Mouse (Mus musculus): ENCODE measurements at regions not wholly inside any gene's neighbourhood (a gene's known extent, or its start where the extent isn't known, plus 50 kb on each side); places are given as distances from the start of the nearest gene placed in this dataset.
A peak's percentile ranks its signal among the peaks of the same experiment; 100 is the strongest.

GRCm38 (mm10) chr8:8168674-8169073 lies 492.4 kb downstream of the Efnb2 start:
- no peak for DNase-seq (ENCODE audit: low read depth)
- no peak for TF ChIP-seq CTCF (IDR thresholded peaks at IDR 0.05; ENCODE audit: borderline replicate concordance, extremely low read depth, insufficient read depth, insufficient read length)
- TF ChIP-seq POLR2A (IDR thresholded peaks at IDR 0.05; ENCODE audit: borderline replicate concordance, extremely low read depth, insufficient read depth, insufficient read length, poor library complexity, severe bottlenecking) = no peak

DNA sequence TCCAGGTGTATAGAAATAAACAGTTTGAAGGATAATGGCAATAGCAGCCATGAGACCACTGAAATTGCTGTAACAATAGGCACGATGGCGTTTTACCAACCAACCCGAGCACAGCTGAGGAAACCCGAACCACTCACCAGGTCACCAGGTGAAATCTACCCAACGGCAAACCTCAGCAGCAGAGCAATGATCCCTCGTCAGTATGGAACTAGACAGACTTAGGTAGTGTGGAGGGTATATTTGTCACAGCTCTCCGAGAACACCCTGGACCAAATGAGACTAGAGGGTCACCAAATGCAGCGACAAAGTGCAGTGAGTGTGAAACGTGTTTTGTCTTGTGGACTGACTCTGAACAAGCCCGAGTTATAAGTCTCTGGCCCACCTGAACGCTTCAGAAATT lies 492.8 kb downstream of the Efnb2 start:
- DNase-seq (ENCODE audit: low read depth) = no peak
- TF ChIP-seq POLR2A (IDR thresholded peaks at IDR 0.05; ENCODE audit: borderline replicate concordance, extremely low read depth, insufficient read depth, insufficient read length, poor library complexity, severe bottlenecking) = no peak
- no peak for TF ChIP-seq CTCF (IDR thresholded peaks at IDR 0.05; ENCODE audit: borderline replicate concordance, extremely low read depth, insufficient read depth, insufficient read length)

GRCm38 (mm10) chr8:8147527-8147926 lies 513.5 kb downstream of the Efnb2 start:
- no peak for TF ChIP-seq POLR2A (IDR thresholded peaks at IDR 0.05; ENCODE audit: borderline replicate concordance, extremely low read depth, insufficient read depth, insufficient read length, poor library complexity, severe bottlenecking)
- TF ChIP-seq CTCF (IDR thresholded peaks at IDR 0.05; ENCODE audit: borderline replicate concordance, extremely low read depth, insufficient read depth, insufficient read length) = peak; percentile 25; the same call in 1 of the 2 replicates
- DNase-seq (ENCODE audit: low read depth) = no peak

DNA sequence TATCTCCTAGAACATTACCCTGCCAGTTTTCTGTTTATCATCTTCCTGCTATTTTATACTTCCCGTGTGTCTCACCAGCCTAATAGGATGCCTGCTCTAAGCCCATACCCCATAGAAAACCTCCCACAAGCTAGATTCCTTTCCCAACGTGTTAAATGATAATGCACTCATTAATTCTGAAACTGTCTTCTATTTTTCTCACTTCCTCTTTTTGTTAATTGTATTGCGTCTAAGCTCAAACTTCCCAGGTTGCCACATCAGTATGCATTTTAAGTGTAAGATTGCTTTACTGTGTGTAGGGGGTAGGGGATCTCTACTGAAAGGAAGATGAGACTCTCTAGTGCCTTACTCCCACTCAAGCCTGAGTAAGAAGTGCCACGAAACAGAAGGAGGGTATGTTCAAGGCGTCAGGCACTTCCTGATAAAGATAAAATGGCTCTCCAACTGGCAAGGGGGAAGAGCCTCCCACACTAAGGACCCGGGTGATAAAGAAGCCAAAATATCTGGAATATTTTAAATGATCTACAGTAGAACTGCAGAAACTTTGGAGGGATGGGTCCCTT lies 518.0 kb downstream of the Efnb2 start:
- DNase-seq (ENCODE audit: low read depth) = no peak
- no peak for TF ChIP-seq CTCF (IDR thresholded peaks at IDR 0.05; ENCODE audit: borderline replicate concordance, extremely low read depth, insufficient read depth, insufficient read length)
- TF ChIP-seq POLR2A (IDR thresholded peaks at IDR 0.05; ENCODE audit: borderline replicate concordance, extremely low read depth, insufficient read depth, insufficient read length, poor library complexity, severe bottlenecking) = no peak

DNA sequence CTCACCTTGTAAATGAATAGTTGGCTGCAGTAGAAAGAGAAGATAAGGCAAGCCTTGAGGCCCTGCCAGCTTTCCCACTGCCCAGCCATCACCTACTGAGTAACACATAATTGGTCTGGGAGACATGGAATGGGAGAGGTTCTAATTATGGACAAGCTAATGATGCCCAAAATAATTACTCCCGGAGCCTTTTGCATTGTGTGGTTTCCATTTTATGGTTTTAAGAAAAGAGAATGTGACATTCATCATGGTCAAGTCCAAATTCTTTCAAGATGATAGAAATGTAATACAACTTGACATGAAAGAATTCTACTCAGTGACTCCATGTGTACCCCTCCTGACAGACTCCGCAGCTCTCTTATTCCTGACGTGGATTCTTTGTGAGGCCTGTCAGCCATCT lies 518.6 kb downstream of the Efnb2 start:
- TF ChIP-seq CTCF (IDR thresholded peaks at IDR 0.05; ENCODE audit: borderline replicate concordance, extremely low read depth, insufficient read depth, insufficient read length) (no peak), POLR2A (IDR thresholded peaks at IDR 0.05; ENCODE audit: borderline replicate concordance, extremely low read depth, insufficient read depth, insufficient read length, poor library complexity, severe bottlenecking) (no peak)
- DNase-seq (ENCODE audit: low read depth) = peak; percentile 40

DNA sequence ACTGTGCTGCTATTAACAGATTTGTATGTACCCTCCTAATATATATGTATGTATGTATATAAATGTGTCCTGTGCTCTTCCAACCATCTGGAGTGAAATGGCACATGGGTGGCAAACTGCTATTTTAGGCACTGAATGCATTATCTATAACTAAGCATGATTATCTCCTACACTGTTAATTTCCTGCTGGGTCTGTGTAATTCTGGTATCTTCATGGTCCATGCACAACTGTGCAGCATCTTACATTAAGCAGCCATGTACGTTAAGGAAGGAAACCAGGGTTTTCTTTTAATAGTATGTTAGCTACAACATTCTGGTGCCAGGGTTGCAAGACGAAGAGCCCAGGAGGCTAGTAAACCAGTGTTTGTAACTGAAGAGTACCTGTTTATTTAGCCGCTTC lies 521.3 kb downstream of the Efnb2 start:
- TF ChIP-seq CTCF (IDR thresholded peaks at IDR 0.05; ENCODE audit: borderline replicate concordance, extremely low read depth, insufficient read depth, insufficient read length) (no peak), POLR2A (IDR thresholded peaks at IDR 0.05; ENCODE audit: borderline replicate concordance, extremely low read depth, insufficient read depth, insufficient read length, poor library complexity, severe bottlenecking) (no peak)
- peak; percentile 48 for DNase-seq (ENCODE audit: low read depth)

DNA sequence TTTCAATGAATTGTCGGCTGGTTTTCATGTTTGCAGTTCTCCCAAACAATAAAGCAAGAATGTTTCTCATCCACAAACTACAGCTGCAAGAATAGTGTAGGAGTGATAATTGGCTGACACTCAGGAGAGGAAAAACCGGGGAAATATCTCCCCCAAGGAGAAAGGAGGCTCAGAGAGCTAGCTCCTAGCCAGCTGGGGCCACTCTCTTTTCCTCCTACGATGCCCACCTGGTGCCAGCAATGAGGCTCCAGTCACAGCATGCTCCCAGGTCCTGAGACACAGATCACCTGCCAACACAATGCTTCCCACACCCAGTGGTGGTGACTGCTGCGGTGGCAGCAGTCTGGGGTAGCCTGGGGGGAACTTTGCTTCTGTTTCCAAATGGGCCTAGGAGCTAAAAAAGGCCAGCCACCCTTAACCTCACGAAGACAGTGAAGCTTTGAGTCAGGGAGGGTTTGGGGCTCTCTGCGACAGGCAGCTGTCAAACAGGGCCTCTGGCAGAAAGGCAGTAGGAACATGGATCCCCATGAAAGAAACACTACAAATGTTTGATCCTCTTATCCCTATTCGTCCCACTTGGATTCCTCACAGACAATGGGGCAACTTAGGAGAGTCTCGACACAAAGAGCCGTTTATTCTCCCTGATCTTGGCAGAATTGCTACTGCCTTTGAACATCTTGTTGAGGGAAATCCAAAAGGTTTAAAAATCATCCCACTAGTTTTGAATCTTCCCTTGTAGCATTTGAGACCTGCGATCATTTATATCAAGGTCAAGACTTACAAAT lies 527.8 kb downstream of the Efnb2 start:
- DNase-seq (ENCODE audit: low read depth) = peak; percentile 52
- TF ChIP-seq POLR2A (IDR thresholded peaks at IDR 0.05; ENCODE audit: borderline replicate concordance, extremely low read depth, insufficient read depth, insufficient read length, poor library complexity, severe bottlenecking) (no peak), CTCF (IDR thresholded peaks at IDR 0.05; ENCODE audit: borderline replicate concordance, extremely low read depth, insufficient read depth, insufficient read length) (no peak)

DNA sequence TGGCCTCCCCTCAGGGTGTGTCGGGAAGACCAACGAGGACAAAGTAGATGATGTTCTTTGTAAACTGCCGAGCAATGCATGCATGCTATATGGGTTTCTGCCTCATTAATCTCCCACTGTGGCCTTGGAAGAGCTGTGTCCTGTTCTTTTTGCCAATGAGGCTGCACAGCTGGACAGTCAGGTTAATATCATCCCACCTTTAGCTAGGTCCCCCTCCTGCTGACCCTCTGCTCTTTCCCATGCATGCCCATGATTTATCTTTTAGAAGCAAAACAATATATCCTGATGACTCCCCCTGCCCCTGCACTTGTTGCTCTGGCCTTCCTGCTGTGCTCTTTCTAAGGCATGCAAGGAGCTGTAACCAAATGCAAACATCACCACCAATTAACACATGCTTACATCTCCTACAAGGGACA lies 529.1 kb downstream of the Efnb2 start:
- no peak for DNase-seq (ENCODE audit: low read depth)
- no peak for TF ChIP-seq POLR2A (IDR thresholded peaks at IDR 0.05; ENCODE audit: borderline replicate concordance, extremely low read depth, insufficient read depth, insufficient read length, poor library complexity, severe bottlenecking)
- TF ChIP-seq CTCF (IDR thresholded peaks at IDR 0.05; ENCODE audit: borderline replicate concordance, extremely low read depth, insufficient read depth, insufficient read length) = no peak

DNA sequence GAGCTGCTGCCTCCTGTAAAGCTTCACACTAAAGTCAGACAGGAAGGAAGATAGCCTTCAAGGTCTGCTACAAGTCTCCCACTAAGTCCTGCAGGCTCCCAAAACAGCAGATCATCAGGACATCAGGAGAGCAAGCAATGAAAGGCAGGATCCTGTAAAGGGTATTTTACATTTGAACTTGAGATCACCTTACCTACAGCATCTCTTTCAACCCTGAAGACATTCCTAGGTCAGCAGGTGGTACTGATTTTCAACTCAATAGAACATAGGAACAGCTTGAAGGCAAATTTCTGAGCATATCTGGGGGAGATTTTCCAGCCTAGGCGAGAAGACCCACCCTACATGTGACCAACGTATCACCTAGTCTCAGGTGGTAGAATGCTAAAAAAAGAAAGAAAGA lies 530.2 kb downstream of the Efnb2 start:
- TF ChIP-seq CTCF (IDR thresholded peaks at IDR 0.05; ENCODE audit: borderline replicate concordance, extremely low read depth, insufficient read depth, insufficient read length) = no peak
- TF ChIP-seq POLR2A (IDR thresholded peaks at IDR 0.05; ENCODE audit: borderline replicate concordance, extremely low read depth, insufficient read depth, insufficient read length, poor library complexity, severe bottlenecking) = no peak
- DNase-seq (ENCODE audit: low read depth) = no peak

- no peak for DNase-seq (ENCODE audit: low read depth)
- TF ChIP-seq POLR2A (IDR thresholded peaks at IDR 0.05; ENCODE audit: borderline replicate concordance, extremely low read depth, insufficient read depth, insufficient read length, poor library complexity, severe bottlenecking) (no peak), CTCF (IDR thresholded peaks at IDR 0.05; ENCODE audit: borderline replicate concordance, extremely low read depth, insufficient read depth, insufficient read length) (no peak)
These were observed 545.2 kb downstream of the Efnb2 start for GRCm38 (mm10) chr8:8115595-8116429.

DNA sequence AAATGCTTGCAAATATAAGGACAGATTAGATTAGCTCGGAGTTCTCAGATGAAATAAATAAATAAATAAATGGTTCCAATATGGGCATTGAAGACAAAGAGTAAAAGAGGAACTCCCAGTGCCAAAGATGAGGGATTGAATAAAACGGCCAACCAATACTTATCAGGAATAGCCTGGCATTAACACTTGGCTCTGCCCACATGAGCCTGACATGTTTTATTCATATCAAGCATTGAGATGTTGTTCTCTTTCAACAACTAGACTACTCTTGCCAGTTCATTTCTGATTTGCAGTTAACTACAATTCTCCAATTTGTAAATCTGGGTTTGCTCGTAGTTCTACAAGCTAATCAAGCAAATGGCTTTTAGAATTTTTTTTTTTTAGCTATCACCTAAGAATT lies 546.4 kb downstream of the Efnb2 start:
- DNase-seq (ENCODE audit: low read depth) = no peak
- no peak for TF ChIP-seq POLR2A (IDR thresholded peaks at IDR 0.05; ENCODE audit: borderline replicate concordance, extremely low read depth, insufficient read depth, insufficient read length, poor library complexity, severe bottlenecking)
- TF ChIP-seq CTCF (IDR thresholded peaks at IDR 0.05; ENCODE audit: borderline replicate concordance, extremely low read depth, insufficient read depth, insufficient read length) = no peak
